Mouse (Mus musculus): ENCODE results near the gene Gabra3.

DNA sequence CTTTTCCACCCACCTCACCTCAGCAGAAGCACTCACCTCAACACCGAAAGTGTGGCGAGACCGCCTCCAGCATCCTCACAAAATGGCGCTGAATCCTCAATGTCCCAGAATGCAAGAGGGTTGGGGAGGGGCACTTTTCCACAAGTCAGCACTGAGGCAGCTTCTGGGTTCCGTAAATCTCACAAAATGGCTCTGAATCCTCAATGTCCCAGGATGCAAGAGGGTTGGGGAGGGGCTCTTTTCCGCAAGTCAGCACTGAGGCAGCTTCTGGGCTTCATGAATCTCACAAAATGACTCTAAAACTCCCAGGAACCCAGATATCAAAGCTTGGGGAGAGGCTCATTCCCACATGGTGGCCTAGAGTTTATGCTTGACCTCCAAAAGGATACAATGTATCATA lies 269.9 kb downstream of the Gabra3 start, which contains the start of gene Magea10:
- TF ChIP-seq CTCF (IDR thresholded peaks at IDR 0.05), result no peak
- no peak for TF ChIP-seq POLR2A (IDR thresholded peaks at IDR 0.05; ENCODE audit: insufficient read depth, low read depth, low read length)
- TF ChIP-seq EP300 (IDR thresholded peaks at IDR 0.05; ENCODE audit: insufficient read depth, low read depth, low read length), result no peak
